Mouse (Mus musculus) adrenal gland, adult 18-20 months (tissue): ENCODE data around the gene Cltb. TPM values are rescaled to one million over a fixed set of nuclear protein-coding genes. Genes with fewer than 3 reads are reported as not detected.
A peak's percentile ranks its signal among the peaks of the same experiment; 100 is the strongest.
"Not testable (repeated sequence)": the region's sequence is repeated elsewhere in the genome, so short reads cannot be mapped to it uniquely, and the experiment has no call there.

Experiments
- DNase-seq, 2 experiments: peaks; one replicate each; pipeline ENCODE4 v3.0.0; 2021 to 2022; ENCODE audit warnings: low spot score in 2 of 2
- long read RNA-seq, 2 experiments: library from polyadenylated mRNA; stranded (forward); transcript quantifications; one replicate each; pipeline ENCODE4 v2.0.0; 2021
- total RNA-seq, 2 experiments: library from RNA; stranded (reverse); gene quantifications; 1 replicate in 1 of 2; 2 replicates in 1 of 2; pipeline ENCODE4 v1.2.3; 2021

The Cltb gene
- 100 to 1,000 TPM in 1 of 2 experiments, 10 to 100 TPM in 1; 78.8 to 149 TPM for total RNA-seq
- long read RNA-seq, experiment 1, transcript Cltb-202 (5 exons, 2,186 nt): major isoform, 62 of 76 reads
- long read RNA-seq, experiment 1, partial matches to known transcripts: 0 of 76 reads
- long read RNA-seq, experiment 1, other reads (novel, unspliced or antisense): 14 of 76 reads
- long read RNA-seq, experiment 2, transcript Cltb-202 (5 exons, 2,186 nt): major isoform, 75 of 100 reads
- long read RNA-seq, experiment 2, partial matches to known transcripts: 4 of 100 reads
- long read RNA-seq, experiment 2, other reads (novel, unspliced or antisense): 21 of 100 reads

DNA sequence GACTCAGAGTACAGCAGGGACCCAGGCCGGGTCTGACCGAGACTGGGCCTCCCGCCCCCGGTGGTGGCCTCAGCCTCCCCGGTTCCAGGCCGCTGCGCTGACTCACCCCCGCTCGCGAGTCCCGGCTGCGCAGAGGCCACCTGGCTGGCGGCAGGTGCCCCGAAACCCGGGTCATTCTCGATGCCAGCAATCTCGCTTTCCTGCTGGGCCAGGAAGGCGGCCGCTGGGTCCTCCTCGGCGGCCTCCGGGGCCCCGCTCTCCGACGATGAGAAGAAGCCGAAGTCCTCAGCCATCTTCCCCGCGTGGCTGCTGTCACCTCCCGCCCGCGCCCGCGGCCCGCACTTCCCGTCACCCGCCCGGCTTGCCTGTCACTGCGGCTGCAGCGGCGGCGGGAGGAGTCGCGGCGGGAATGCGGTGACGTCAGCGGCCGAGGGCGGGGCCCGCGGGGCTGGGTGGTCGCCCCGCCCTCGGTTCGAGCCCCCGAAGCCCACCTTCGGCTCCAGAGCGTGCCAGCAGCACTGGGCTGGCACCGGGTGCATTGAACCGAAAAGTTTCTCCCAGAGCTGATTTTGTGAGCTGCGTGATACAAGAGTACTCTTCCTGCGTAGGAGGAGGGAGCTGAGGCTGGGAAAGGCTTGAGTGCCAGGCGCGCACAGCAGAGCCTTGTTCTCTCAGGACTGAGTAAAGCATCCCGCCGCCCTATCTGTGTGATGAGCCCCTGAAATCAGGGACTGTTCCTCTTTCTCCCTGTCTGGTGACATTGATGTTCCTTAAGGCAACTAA, at the start of gene Cltb:
TSS of gene Cltb (minus strand) at position 373 of the 783 bp plus-strand sequence.
- DNase-seq: peak; percentile 92 to 95

DNA sequence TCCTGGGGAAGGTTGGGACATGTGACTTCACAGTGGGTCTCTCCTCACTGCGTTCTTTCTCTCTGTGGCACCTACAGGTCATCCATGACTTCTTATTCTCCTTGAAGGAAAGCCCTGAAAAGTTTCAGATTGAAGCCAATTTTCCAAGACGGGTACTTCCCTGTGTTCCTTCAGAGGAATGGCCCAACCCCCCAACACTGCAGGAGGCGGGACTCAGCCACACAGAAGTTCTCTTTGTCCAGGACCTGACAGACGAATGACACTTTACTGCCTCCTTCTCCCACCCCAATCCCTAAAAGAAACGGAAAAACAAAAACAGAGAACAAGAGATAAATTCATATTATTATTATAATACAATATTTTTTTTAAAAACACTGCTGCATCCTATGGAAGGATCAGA, 49.7 kb upstream of the Cltb start:
- no peak for DNase-seq

DNA sequence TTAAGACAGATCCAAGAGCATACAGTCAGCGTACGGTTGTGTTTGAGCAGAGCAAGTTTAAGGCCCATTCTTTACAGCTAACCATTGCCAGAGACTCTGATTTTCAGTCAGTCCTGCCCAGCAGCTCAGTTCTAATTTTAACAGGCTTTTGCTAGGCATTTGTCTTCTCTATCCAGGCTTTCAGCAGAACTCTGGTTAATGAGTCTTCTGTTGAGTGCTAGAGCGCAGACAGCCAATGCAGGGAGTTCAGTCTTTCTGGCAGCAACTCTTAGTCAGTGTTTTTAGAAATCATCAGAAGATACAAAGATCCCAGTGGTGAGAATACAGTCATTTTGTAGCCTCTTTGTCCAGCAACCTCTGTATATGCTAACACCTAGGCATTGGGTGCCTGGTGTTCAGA, 39.3 kb upstream of the Cltb start:
- no peak for DNase-seq

DNA sequence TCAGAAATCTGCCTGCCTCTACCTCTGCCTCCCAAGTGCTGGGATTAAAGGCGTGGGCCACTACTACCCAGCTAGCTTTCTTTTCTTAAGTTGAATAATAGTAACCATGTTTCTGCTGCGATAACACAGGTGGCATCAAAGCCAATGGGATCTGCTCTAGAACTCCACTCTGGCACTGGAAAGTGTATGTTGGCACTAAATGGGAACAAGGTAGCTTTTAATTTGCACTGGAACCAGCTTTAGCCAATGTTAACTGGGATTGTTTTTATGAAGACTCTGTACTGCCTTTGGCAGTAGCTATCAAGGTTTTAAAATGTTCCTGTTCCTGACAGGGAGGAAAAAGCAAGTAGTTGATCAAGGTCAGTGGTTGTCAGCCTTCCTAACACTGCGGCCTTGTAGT, 23.9 kb upstream of the Cltb start:
- DNase-seq: no peak

DNA sequence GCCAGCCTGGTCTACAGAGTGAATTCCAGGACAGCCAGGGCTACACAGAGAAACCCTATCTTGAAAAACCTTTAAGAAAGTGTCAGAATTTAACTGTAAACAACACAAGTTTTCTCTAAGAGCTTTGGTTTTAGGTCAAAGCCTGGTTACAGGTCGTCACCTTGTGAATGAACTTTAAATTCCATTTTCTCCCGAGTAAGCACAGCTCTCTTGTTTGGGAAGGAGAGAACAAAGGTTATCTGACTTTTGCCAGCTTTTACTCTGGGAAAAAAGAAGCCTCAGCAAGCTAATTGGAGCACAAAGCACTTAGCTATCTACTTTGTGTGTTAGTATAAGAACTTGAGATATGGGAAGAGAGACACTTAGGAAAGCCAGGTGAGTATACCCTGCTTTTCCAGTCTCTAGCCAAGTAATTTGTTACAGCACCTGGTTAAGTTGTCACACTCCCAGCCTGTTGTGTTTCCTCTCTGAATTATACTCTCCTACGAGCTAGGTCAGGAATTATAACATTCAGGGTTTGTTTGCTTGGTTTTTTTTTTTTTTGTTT, 21.7 kb upstream of the Cltb start:
- no peak for DNase-seq

DNA sequence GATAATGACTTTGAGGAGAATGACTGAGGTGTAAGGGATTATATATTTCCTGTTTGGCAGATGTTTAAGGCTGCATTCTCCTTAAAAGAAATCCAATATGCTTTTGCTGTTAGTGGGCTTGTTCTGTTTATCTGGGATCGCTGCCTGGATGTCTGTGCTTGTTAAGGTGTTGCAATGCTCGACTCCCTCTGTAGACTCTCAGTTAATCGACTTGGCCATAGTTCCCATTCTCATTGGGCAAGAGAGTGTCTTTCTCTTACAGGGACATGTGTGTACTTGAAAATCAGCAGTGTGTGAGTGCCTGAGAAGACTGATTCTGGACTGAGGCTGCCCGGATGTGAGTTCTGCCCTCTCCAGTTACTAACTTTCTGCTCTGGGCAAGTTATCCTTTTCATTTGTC, 18.0 kb upstream of the Cltb start:
- DNase-seq: no peak

DNA sequence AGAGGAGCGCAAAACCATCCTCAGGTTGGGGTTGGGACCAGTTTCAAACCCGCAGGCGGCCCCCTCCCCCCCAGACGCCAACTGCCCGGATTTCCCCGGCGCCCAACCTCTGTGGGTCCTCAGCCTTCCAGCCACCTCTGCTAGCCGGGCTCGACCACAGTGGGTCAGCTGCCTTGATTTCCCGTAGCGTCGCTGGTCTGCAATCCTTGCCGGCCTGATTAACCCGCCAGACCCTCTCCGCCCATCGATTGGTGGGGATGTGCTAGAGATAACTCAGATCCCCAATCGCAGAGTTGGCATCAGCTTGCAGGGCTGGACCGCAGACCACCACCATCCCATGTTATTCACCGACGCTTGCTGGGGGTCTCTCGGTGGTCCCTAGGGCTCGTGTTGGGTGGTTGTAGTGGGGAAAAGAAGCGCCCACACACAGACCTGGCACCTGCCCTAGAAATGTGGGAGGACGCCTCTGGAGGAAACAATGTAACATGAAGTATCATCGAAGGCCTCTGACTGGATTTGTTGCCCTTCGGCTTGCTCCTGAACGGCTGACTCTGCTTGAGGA, 10.9 kb upstream of the Cltb start:
- no peak for DNase-seq

DNA sequence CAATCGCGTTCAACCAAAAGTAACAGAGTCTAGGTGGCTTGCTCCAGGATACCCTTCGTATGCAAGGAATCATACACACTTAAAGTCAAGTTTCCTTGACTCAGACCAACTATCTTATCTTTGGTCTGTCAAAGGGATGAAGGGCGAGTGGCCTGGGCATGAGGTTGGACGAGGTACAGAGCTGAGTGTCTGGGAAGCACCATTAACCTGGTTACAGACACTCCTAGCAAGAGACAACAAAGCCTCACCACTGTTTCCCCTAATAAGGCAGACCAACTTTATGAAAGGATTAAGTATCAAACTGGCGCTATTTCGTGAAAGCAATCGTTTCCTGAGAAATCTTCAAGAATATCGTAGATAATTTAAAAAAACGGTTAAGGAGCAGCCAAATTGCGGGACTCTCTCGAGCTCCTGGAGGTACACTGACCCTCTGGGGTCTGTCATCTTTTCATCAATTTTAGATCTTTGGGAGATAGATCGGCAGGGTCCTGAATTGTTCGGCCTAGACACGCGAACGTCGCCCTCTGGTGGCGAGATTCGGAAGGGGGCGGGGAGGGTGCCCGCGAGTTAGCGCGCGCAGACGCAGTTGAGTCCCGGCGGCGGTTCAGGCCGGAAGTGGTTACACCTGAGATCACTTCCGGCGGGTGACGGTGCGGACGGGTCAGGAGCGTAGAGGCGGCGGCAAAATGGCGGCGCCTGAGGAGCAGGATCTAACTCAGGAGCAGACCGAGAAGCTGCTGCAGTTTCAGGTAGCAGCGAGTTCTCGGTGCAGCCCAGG, 10.2 kb upstream of the Cltb start, which contains the start of gene Faf2:
TSS of gene Faf2 (plus strand) at position 630 of the 778 bp plus-strand sequence.
- DNase-seq: peak; percentile 100

DNA sequence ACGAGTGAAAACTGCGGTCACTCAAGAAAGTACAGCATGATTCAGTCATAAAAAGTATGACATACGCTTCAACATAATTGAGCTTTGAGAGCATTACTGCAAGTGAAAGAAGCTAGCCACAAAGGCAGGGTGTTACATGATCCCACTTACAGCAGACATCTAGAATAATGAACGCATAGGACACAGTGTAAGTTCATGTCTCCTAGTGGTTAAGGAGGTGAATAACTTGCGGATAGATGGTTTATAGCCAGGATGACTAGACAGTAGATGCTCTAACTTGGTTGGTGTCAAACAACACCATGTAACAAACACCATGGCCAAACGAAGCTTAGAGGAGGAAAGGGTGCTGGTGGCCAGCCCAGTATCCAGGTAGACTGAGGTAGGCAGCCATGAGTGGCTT, 5.9 kb upstream of the Cltb start:
- no peak for DNase-seq

DNA sequence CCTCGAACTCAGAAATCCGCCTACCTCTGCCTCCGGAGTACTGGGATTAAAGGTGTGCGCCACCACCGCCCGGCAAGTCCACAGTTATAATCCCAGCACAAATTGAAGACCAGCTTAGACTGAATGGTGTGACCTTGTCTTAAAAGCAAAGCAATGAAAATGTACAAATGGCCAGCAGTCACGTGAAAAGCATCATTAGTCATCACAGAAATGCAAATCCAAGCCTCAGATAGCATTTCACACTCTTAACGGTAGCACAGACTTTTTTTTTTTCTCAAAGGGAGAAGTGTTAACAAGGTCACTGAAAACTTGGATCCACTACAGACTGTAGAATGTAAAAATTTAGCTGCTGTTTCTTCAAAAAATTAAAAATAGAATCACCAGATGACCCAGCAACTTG, 5.2 kb upstream of the Cltb start:
- no peak for DNase-seq

DNA sequence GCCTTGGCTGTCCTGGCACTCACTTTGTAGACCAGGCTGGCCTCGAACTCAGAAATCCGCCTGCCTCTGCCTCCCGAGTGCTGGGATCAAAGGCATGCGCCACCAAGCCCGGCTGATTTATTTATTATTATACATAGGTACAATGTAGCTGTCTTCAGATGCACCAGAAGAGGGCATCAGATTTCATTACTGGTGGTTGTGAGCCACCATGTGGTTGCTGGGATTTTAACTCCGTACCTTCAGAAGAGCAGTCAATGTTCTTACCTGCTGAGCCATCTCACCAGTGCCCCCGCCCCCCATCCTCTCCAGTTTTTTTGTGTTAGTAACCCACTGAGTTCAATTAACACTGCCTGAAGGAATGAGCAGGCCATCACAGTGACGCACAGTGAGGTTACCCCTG, 2.0 kb upstream of the Cltb start:
- not testable (repeated sequence) for DNase-seq

DNA sequence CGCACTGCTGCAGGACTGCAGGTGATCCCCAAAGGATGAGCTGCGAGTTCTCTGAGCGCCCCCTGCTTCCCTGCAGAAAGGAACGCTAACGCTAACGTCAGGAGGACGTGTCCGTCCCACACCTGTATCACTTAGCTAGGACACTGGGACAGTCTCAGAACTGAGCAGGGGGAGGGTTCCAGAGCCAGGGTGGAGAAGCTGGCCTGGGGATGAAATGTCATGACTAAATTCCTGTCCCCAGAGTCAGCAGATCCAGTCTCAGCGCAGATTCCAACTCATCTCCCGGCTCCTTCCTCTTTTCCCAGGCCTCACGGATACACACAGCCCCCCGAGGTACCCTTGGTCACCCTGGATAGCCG, 552 bp downstream of the Cltb start:
- no peak for DNase-seq

DNA sequence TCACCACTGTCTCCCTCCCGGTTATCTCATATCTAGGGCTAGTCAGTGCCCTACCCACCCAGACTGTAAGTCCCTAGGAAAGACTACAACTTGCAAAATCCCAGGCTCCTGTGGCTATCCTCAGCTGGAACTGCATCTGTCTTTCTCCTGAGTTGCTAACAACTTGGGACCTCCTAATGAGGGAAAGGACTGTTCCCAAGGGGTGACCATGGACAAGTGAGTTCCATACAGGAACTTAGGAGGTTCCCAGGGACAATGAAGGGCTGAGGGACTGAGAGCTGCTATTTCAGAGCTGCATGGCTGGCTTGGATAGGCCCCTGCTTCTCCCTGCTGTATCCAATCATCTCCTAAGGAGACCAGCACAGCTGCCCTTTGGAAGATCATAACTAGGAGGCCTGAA, 1.8 kb downstream of the Cltb start:
- DNase-seq: no peak

DNA sequence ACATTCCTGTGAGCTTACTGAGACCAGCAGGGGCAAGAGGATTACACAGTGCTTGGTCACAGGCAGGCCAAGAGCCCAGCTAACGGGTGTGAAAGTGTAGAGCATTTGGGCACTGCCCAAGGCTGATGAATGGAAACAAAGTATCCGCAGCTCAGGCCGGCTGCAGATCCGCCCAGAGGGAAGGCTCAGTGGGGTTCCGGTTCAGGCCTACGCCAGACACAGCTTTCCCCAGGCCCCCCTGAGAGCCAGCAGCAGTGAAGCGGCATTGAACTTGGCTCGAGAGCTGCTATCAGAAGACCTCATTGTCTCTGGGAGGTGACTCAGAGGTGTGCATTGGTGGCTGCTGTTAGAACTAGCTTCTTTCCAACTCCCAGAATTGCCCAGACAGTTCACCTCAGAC, 2.5 kb downstream of the Cltb start:
- DNase-seq: no peak

DNA sequence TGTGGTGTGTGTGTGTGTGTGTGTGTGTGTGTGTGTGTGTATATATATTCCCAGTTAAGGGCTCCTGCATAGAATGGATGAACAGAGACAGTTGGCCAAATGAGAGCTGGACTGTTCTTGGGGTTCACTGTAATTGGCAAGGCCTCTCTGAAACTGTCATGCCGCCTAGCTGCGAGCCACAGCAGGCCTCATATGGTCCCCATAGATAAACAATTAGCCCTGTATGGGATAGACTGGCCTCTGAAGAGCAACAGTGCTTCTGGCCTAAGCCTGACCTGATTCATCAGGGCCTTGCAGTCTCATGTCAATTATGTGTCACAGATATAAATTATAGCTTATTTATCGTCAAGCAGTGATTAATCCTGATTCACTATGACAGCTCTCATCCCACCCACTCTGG, 3.1 kb downstream of the Cltb start:
- DNase-seq: no peak

DNA sequence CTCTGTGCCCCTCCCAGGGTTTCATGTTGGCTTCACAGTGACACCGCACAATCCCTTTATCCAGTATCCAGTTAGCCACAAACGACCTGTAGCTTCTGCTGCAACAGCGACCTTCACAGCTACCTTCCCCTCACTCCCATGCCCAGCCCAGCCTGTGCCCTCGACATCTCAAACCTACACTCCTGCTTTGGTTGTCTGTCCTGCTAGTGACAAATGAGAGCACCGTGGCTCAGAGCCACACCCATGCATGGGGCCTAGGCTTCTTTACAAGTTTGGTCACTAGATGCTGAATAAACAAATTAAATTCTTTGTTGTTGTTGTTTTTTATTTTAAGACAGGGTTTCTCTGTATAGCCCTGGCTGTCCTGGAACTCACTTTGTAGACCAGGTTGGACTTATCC, 3.9 kb downstream of the Cltb start:
- no peak for DNase-seq

DNA sequence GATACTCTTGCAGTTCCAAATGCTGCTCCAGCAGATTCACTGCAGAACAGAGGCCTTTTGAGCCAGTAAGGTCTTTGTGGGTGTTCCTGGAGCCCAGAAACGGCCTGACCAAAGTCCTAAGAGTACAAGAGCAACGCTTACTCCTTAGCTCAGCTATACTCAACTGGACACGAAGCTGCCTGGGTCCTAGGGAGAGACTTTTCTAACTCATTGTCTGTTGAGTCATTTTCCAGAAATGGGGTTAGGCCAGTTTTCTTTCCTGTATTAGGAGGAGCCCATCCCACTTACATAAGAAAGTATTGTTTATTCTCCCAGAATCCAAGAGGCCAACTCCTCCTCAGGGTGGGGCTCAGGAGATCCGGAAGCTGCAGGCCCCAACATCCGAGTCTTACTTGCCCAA, 5.7 kb downstream of the Cltb start:
- no peak for DNase-seq

DNA sequence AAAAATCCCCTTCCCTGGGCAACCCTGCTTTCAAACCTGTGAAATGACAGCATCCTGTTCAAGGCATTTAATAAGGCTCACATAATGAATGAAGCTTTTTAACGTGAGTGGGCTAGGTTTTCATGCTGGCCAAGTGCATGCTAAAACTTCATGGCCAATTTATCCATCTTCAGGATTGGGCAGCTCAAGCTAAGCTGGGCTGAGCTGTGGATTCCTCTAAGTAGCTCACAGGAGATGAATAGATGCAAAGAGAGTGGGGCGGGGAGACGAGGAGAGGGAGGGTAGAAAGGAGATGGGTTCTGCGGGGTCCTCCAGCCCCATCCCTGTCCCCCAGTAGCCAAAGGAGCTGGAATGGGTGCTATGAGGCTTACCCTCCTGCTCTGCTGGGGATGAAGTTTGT, 6.9 kb downstream of the Cltb start:
- DNase-seq: no peak

DNA sequence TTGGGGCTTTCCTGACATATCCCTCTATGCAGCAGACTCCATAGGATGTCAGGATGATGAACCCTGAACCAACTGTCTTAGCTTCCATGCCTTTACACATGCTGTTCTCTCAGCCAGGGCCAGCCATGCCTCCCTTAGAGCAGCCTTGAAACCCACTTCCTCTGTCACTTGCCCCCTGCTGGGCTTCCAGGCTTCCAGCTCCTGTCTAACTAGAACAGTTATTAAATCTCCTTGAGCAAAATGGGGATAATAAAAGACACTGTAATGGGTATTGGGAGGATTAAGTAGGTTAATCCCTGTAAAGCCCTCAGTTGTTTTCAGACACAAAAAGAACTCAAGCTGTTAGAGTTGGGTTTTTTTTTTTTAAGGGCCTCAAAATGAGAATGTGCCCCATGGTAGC, 7.6 kb downstream of the Cltb start:
- DNase-seq: no peak

DNA sequence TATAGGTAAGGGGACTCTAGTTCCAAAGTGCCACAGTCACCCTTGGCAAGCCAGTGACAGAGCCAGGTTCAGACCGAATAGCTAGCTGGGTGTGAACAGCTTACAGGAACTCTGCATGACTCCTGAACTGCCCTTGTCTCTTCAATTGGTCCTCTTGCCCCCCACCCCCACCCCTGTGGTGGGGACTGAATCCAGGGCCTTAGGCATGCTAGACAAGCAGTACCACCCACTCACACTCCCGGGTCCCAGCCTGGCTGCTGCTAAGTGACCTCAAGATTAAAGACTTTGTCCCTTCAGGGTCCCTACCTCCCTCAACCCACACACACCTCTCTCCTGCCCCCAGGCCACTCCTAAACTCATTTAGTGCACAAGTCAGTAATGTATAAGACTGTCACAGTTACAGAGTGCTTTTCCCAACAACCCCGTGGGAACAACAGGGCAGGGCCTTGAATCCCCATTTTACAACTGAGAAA, 8.5 kb downstream of the Cltb start:
- no peak for DNase-seq

DNA sequence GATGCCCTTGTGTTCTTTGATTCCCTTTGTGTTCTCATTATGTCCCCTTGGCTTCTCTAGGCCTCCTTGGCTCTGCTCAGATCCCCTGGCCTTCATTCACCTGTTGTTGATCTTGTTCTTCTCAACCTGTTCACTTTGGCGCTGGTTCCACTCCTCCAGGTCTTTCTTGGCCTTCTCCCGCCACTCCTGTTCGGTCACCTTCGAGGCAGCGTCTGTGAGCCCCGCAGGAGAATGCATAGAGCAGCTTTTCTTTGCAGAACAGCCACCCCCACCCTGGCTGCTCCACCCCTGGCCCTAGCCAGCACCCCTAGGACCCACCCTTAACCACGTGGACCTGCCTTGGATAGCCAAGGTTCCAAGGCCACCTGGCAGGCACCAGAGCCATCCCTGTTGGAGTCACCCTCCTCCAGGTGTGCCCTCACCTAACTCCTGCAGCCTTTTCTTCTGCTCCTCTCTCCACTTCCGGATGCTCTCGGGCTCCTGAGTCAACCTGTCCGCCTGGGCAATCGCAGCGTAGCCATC, 12.5 kb downstream of the Cltb start:
- DNase-seq: no peak
